Mouse (Mus musculus) liver, adult 2 months (tissue): ENCODE results near the gene Lrp5. TPM values are rescaled to one million over a fixed set of nuclear protein-coding genes. Genes with fewer than 3 reads are reported as not detected.

Source experiments
- DNase-seq: peaks from one replicate; pipeline ENCODE4 v3.0.0-alpha.2; 2011; ENCODE audit warnings: low read depth, low spot score; ENCODE audit errors: extremely low read depth
- H3K27ac ChIP-seq: fragments of 200-500 bp; replicated peaks from 2 replicates; pipeline ENCODE4 v1.5.1; 2012; ENCODE audit warnings: low read depth, mild to moderate bottlenecking, control low read depth, inconsistent platforms, low read length; ENCODE audit not compliant: insufficient read depth
- H3K27me3 ChIP-seq: fragments of 200-500 bp; 2 replicates; pipeline ENCODE4 v1.6.1; 2012; ENCODE audit warnings: mild to moderate bottlenecking, moderate library complexity, low read length, inconsistent platforms; ENCODE audit not compliant: control insufficient read depth, insufficient read depth
- H3K36me3 ChIP-seq: fragments of 200-500 bp; 2 replicates; pipeline ENCODE4 v1.6.1; 2012; ENCODE audit warnings: low read length, inconsistent platforms; ENCODE audit not compliant: control insufficient read depth, insufficient read depth
- H3K4me1 ChIP-seq: fragments of 200-500 bp; 2 replicates; pipeline ENCODE4 v1.6.1; 2011; ENCODE audit warnings: low read length; ENCODE audit not compliant: control insufficient read depth, insufficient read depth
- H3K4me3 ChIP-seq: fragments of 200-500 bp; 2 replicates; pipeline ENCODE4 v1.5.1; 2011; ENCODE audit warnings: low read depth, mild to moderate bottlenecking, control low read depth, low read length, moderate library complexity; ENCODE audit not compliant: insufficient read depth
- H3K79me2 ChIP-seq: fragments of 200-500 bp; 2 replicates; pipeline ENCODE4 v1.6.1; 2012; ENCODE audit warnings: inconsistent platforms, mild to moderate bottlenecking, low read length, moderate library complexity; ENCODE audit not compliant: control insufficient read depth, insufficient read depth
- H3K9ac ChIP-seq: fragments of 200-500 bp; 2 replicates; pipeline ENCODE4 v1.6.1; 2012; ENCODE audit warnings: low read depth, mild to moderate bottlenecking, control low read depth, inconsistent platforms, low read length
- CTCF ChIP-seq: fragments of 200-500 bp; IDR thresholded peaks from 2 replicates; pipeline ENCODE4 v1.5.1; 2011; ENCODE audit warnings: low read depth, low read length, control low read depth
- POLR2A ChIP-seq: fragments of 200-500 bp; IDR thresholded peaks from 2 replicates; pipeline ENCODE4 v1.6.1; 2011; ENCODE audit warnings: low read length, control low read depth; ENCODE audit not compliant: insufficient read depth; ENCODE audit errors: extremely low read depth
- WGBS: fragments of 180-500 bp; shearing (Covaris S2); methylation state at CpG from one replicate; pipeline ENCODE4 v1.1.7; 2018; 5-methylcytosine and 5-hydroxymethylcytosine counted together
- polyA plus RNA-seq: library from polyadenylated mRNA; depleted of rRNA; stranded (reverse); fragments of >200 nt; gene quantifications from 2 replicates; pipeline ENCODE4 v1.2.3, GENCODE M21; 2012
- total RNA-seq: library from RNA; depleted of rRNA; stranded (reverse); fragments of >200 nt; gene quantifications from 2 replicates; pipeline ENCODE4 v1.2.3, GENCODE M21; 2014

The Lrp5 gene
- total and polyA plus RNA-seq, 2 experiments = 14.1 to 32.6 TPM

GRCm38 (mm10) chr19:3709013-3709787 is 22.8 kb upstream of the Lrp5 start:
- peaks cover 2% of the 10 kb centered on the region; the same call in 1 of the 2 replicates for H3K36me3 ChIP-seq
- WGBS = 10% methylated on average over 10 of the region's 10 CpGs
- peaks cover 17% of the 10 kb centered on the region for H3K4me1 ChIP-seq
- H3K27me3 ChIP-seq = no peaks in the 10 kb centered on the region
- H3K9ac ChIP-seq = peak overlapping the region; percentile 79
- H3K79me2 ChIP-seq = peaks cover 17% of the 10 kb centered on the region
- H3K27ac ChIP-seq = peak overlapping the region; percentile 72
- peak; percentile 97 for DNase-seq
- TF ChIP-seq CTCF (no peak), POLR2A (no peak)
- peak overlapping the region; percentile 74 for H3K4me3 ChIP-seq

- H3K36me3 ChIP-seq = peaks cover 2% of the 10 kb centered on the region; the same call in 1 of the 2 replicates
- peak within 1 kb of the TSS; percentile 74 for H3K4me3 ChIP-seq
- peaks cover 17% of the 10 kb centered on the region for H3K79me2 ChIP-seq
- peak; percentile 94 for DNase-seq
- H3K27ac ChIP-seq = peak within 1 kb of the TSS; percentile 77
- peaks cover 16% of the 10 kb centered on the region for H3K4me1 ChIP-seq
- H3K9ac ChIP-seq = peak within 1 kb of the TSS; percentile 86
- TF ChIP-seq CTCF (no peak), POLR2A (peak; percentile 94)
- under 1% methylated on average over 61 of the region's 61 CpGs for WGBS
- H3K27me3 ChIP-seq = no peaks in the 10 kb centered on the region
These were observed 22.0 kb upstream of the Lrp5 start, which contains the start of gene 1810055G02Rik for GRCm38 (mm10) chr19:3708078-3709012. TSS of gene 1810055G02Rik (plus strand) at chr19:3708293.

GRCm38 (mm10) chr19:3707553-3707952 is 21.2 kb upstream of the Lrp5 start:
- peaks cover 2% of the 10 kb centered on the region; the same call in 1 of the 2 replicates for H3K36me3 ChIP-seq
- H3K4me3 ChIP-seq = peak overlapping the region; percentile 39
- TF ChIP-seq CTCF = no peak
- no peak for TF ChIP-seq POLR2A
- H3K27me3 ChIP-seq = no peaks in the 10 kb centered on the region
- H3K79me2 ChIP-seq = peaks cover 17% of the 10 kb centered on the region
- H3K4me1 ChIP-seq = peaks cover 15% of the 10 kb centered on the region
- peak; percentile 66 for DNase-seq
- peak overlapping the region; percentile 77 for H3K27ac ChIP-seq
- H3K9ac ChIP-seq = peak overlapping the region; percentile 45
- 29% methylated on average over 10 of the region's 10 CpGs for WGBS

- Histone ChIP-seq H3K9ac (no peak overlapping the region), H3K27ac (no peak overlapping the region), H3K36me3 (peaks cover 2% of the 10 kb centered on the region; the same call in 1 of the 2 replicates), H3K4me1 (peaks cover 14% of the 10 kb centered on the region), H3K4me3 (no peak overlapping the region), H3K27me3 (no peaks in the 10 kb centered on the region), H3K79me2 (peaks cover 14% of the 10 kb centered on the region)
- no peak for DNase-seq
- TF ChIP-seq POLR2A (no peak), CTCF (no peak)
- WGBS = 74% methylated on average over 1 of the region's 1 CpGs
These were observed 19.9 kb upstream of the Lrp5 start for GRCm38 (mm10) chr19:3706258-3706657.

GRCm38 (mm10) chr19:3702460-3702859 is 16.1 kb upstream of the Lrp5 start:
- no peak for TF ChIP-seq POLR2A
- no peak for TF ChIP-seq CTCF
- no peak overlapping the region for H3K27ac ChIP-seq
- DNase-seq = no peak
- H3K9ac ChIP-seq = no peak overlapping the region
- H3K4me1 ChIP-seq = peaks cover 9% of the 10 kb centered on the region; the same call in 1 of the 2 replicates
- 93% methylated on average over 4 of the region's 4 CpGs for WGBS
- H3K27me3 ChIP-seq = no peaks in the 10 kb centered on the region
- H3K4me3 ChIP-seq = no peak overlapping the region
- no peaks in the 10 kb centered on the region for H3K79me2 ChIP-seq
- no peaks in the 10 kb centered on the region for H3K36me3 ChIP-seq
